Mouse (Mus musculus) CH12F3 (cell line): ENCODE measurements around the gene Msmp.
"Not testable (repeated sequence)": the region's sequence is repeated elsewhere in the genome, so short reads cannot be mapped to it uniquely, and the experiment has no call there.

ENCODE experiments used
- in situ Hi-C: fragments of 300-500 bp; cut with MboI; formaldehyde crosslinking; loops from 2 replicates; pipeline ENCODE4 v1.14.3; 2020; ENCODE audit warnings: low sequenced_read_pairs

Gene Msmp

GRCm38 (mm10) chr4:43596597-43596996 lies 12.3 kb upstream of the Msmp start:
- in situ Hi-C loops, result not testable (repeated sequence)

- in situ Hi-C loops, result no loop called here
Observed at GRCm38 (mm10) chr4:43593453-43593852, 9.2 kb upstream of the Msmp start.

- in situ Hi-C loops, result no loop called here
Observed at GRCm38 (mm10) chr4:43591961-43592360, 7.7 kb upstream of the Msmp start.

- in situ Hi-C loops, result no loop called here
Observed at GRCm38 (mm10) chr4:43591543-43591942, 7.2 kb upstream of the Msmp start.

- in situ Hi-C loops, result no loop called here
Observed at GRCm38 (mm10) chr4:43587681-43588080, 3.4 kb upstream of the Msmp start.

GRCm38 (mm10) chr4:43586411-43586810 lies 2.1 kb upstream of the Msmp start:
- in situ Hi-C loops, result no loop called here

- in situ Hi-C loops, result no loop called here
Observed at GRCm38 (mm10) chr4:43585682-43586081, 1.4 kb upstream of the Msmp start.

- in situ Hi-C loops, result no loop called here
Observed at GRCm38 (mm10) chr4:43583421-43583820, 873 bp downstream of the Msmp start.

- in situ Hi-C loops, result no loop called here
Observed at GRCm38 (mm10) chr4:43582241-43582640, 2.1 kb downstream of the Msmp start.

- in situ Hi-C loops, result no loop called here
Observed at GRCm38 (mm10) chr4:43581381-43581780, 2.9 kb downstream of the Msmp start.

- in situ Hi-C loops, result no loop called here
Observed at GRCm38 (mm10) chr4:43580721-43581120, 3.6 kb downstream of the Msmp start.

- in situ Hi-C loops, result no loop called here
Observed at GRCm38 (mm10) chr4:43579731-43580130, 4.6 kb downstream of the Msmp start.

GRCm38 (mm10) chr4:43579256-43579655 lies 5.0 kb downstream of the Msmp start:
- in situ Hi-C loops, result no loop called here

- in situ Hi-C loops, result no loop called here
Observed at GRCm38 (mm10) chr4:43578376-43579204, 5.7 kb downstream of the Msmp start, which contains the start of the genes Rgp1 and Gba2. TSS of gene Rgp1 (plus strand) at chr4:43578715. TSS of gene Gba2 (minus strand) at chr4:43578873.

- in situ Hi-C loops, result no loop called here
Observed at GRCm38 (mm10) chr4:43577237-43577881, 6.9 kb downstream of the Msmp start.

- in situ Hi-C loops, result no loop called here
Observed at GRCm38 (mm10) chr4:43575356-43575755, 8.9 kb downstream of the Msmp start.

- in situ Hi-C loops, result no loop called here
Observed at GRCm38 (mm10) chr4:43573561-43573960, 10.7 kb downstream of the Msmp start.

- in situ Hi-C loops, result no loop called here
Observed at GRCm38 (mm10) chr4:43571395-43572045, 12.8 kb downstream of the Msmp start.

GRCm38 (mm10) chr4:43567140-43567539 lies 17.2 kb downstream of the Msmp start:
- in situ Hi-C loops, result no loop called here

GRCm38 (mm10) chr4:43564231-43564630 lies 20.1 kb downstream of the Msmp start:
- in situ Hi-C loops, result no loop called here

- in situ Hi-C loops, result no loop called here
Observed at GRCm38 (mm10) chr4:43563601-43563875, 20.8 kb downstream of the Msmp start.
